Comparison of ENCODE assay signal across 21 mouse cellular contexts in the genomic region with DNA sequence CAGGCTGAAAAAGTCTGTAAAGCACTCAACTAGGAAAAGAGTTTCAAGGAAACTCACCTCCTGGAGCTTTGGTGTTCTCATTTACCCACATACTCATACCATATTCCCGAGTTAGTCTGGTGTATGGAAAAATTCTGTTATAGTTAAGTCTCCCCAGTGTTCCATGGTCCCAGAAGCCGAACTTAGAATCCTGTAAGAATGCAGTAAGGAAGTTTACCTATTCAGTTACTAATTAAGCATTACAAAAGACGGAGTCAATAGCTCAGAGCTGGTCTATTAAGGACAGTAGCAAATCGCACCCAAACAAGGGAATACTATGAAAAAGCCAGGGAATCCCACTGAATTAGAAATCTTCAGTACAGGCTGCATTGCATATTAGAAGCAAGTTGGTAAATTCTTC.
DNase-seq lines count a peak whose midpoint lies in the region; ATAC-seq and TF ChIP-seq lines count a peak whose summit lies in the region.
"Had no signal": no experiment of that assay in that cellular context is flagged by ENCODE, and none has a peak within 500 bp of the region (broad histone marks: within the 10 kb centered on the region; RNA-seq: fewer than 3 reads in every experiment).

No protein-coding gene starts in this region.

- TF ChIP-seq EP300 in ES-Bruce4 (IDR thresholded peaks at IDR 0.05; ENCODE audit: insufficient read depth, low read depth, low read length): no peak

- H3K9ac ChIP-seq in kidney, embryonic 15.5 days: no peak overlapping the region
- no peak overlapping the region for H3K9ac ChIP-seq in kidney, embryonic 16.5 days (replicated peaks; ENCODE audit: low read length)
- 0 out of 2 replicates have a peak overlapping the region, but pooled peaks have one; percentile 23 for H3K9ac ChIP-seq in ES-Bruce4 (ENCODE audit: low read depth, poor library complexity, severe bottlenecking)
- H3K9ac ChIP-seq: embryonic facial prominence, embryonic 13.5 days; forebrain, embryonic 13.5 days; forebrain, postnatal 0 days; heart, embryonic 15.5 days; hindbrain, embryonic 15.5 days had no signal

- H3K27ac ChIP-seq in kidney, embryonic 15.5 days: 0 out of 2 replicates have a peak overlapping the region, but pooled peaks have one; percentile 15
- no peak overlapping the region for H3K27ac ChIP-seq in kidney, embryonic 16.5 days (ENCODE audit: low read length)
- H3K27ac ChIP-seq in ES-Bruce4 (ENCODE audit: insufficient read depth, low read length): peak overlapping the region; percentile 98
- H3K27ac ChIP-seq: embryonic facial prominence, embryonic 13.5 days; forebrain, embryonic 13.5 days; heart, adult 2 months; heart, embryonic 15.5 days; hindbrain, embryonic 15.5 days had no signal

- H3K4me1 ChIP-seq in kidney, embryonic 15.5 days: 0 out of 2 replicates have a peak, but pooled peaks cover 3% of the 10 kb centered on the region
- H3K4me1 ChIP-seq in kidney, embryonic 16.5 days (ENCODE audit: insufficient read depth, low read length): 0 out of 2 replicates have a peak, but pooled peaks cover 3% of the 10 kb centered on the region
- H3K4me1 ChIP-seq in ES-Bruce4 (ENCODE audit: control insufficient read depth, insufficient read depth, low read length): peaks cover 3% of the 10 kb centered on the region
- H3K4me1 ChIP-seq: embryonic facial prominence, embryonic 13.5 days; forebrain, embryonic 13.5 days; heart, embryonic 15.5 days; hindbrain, embryonic 15.5 days had no signal

- CTCF ChIA-PET in Patski (lab: Charles Lee): interaction anchor here (1.1 kb wide), 1 partner anchor 32 kb away, joined by 4 read pairs; no protein-coding TSS in a partner anchor

- no peak for ATAC-seq in kidney, embryonic 15.5 days (replicated peaks; ENCODE audit: low FRiP score)
- ATAC-seq in kidney, embryonic 16.5 days (ENCODE audit: low FRiP score, low TSS enrichment): no peak
- peak; percentile 32 for ATAC-seq in Patski
- ATAC-seq: forebrain, embryonic 13.5 days; forebrain, postnatal 0 days had no signal

- H3K4me3 ChIP-seq in kidney, embryonic 15.5 days (replicated peaks): no peak overlapping the region
- H3K4me3 ChIP-seq in kidney, embryonic 16.5 days (ENCODE audit: low read length): no peak overlapping the region
- no peak overlapping the region for H3K4me3 ChIP-seq in ES-Bruce4 (ENCODE audit: low read depth, low read length)
- H3K4me3 ChIP-seq: embryonic facial prominence, embryonic 13.5 days; forebrain, embryonic 13.5 days; heart, adult 2 months; heart, embryonic 15.5 days; hindbrain, embryonic 15.5 days had no signal

- POLR2A ChIA-PET in Patski (lab: Charles Lee): no interaction called here

- DNase-seq in Patski (ENCODE audit: low read depth, low spot score): peak; percentile 3
- DNase-seq in yolk sac, embryonic 10.5 days (ENCODE audit: low spot score): peak; percentile 11
- no peak for DNase-seq in testis, postnatal 10 days (ENCODE audit: low spot score)
- DNase-seq in c-Kit-positive CD71-positive TER-119-positive erythroid progenitor cells, embryonic 14.5 days (ENCODE audit: low spot score): no peak
- DNase-seq: adrenal gland, postnatal 10 days; cerebellum, adult 11-12 months; cerebellum, adult 9-10 months; cerebellum, postnatal 25 days; forebrain, postnatal 0 days; gastrocnemius, postnatal 14 days; heart, adult 2 months; heart, postnatal 14 days had no signal

- no peak overlapping the region for H3K4me2 ChIP-seq in kidney, embryonic 15.5 days
- H3K4me2 ChIP-seq in kidney, embryonic 16.5 days (replicated peaks; ENCODE audit: low read depth, low read length): no peak overlapping the region
- H3K4me2 ChIP-seq: embryonic facial prominence, embryonic 13.5 days; forebrain, embryonic 13.5 days; heart, embryonic 11.5 days; heart, embryonic 15.5 days; hindbrain, embryonic 15.5 days had no signal

- H3K9me3 ChIP-seq in kidney, embryonic 15.5 days (replicated peaks): no peaks in the 10 kb centered on the region
- H3K9me3 ChIP-seq in kidney, embryonic 16.5 days (ENCODE audit: low read length): no peaks in the 10 kb centered on the region
- no peaks in the 10 kb centered on the region for H3K9me3 ChIP-seq in ES-Bruce4 (replicated peaks; ENCODE audit: control insufficient read depth, insufficient read depth, low read length, poor library complexity, severe bottlenecking)
- H3K9me3 ChIP-seq: embryonic facial prominence, embryonic 13.5 days; forebrain, embryonic 13.5 days; heart, embryonic 15.5 days; hindbrain, embryonic 15.5 days had no signal

- 40% methylated on average over 4 of the region's 4 CpGs for WGBS in kidney, embryonic 15.5 days
- WGBS in kidney, embryonic 16.5 days: 39% methylated on average over 4 of the region's 4 CpGs

- no peaks in the 10 kb centered on the region for H3K36me3 ChIP-seq in kidney, embryonic 15.5 days
- no peaks in the 10 kb centered on the region for H3K36me3 ChIP-seq in kidney, embryonic 16.5 days (ENCODE audit: insufficient read depth, low read length)
- H3K36me3 ChIP-seq in ES-Bruce4 (ENCODE audit: control insufficient read depth, insufficient read depth, low read length, poor library complexity, severe bottlenecking): no peaks in the 10 kb centered on the region
- H3K36me3 ChIP-seq: embryonic facial prominence, embryonic 13.5 days; heart, embryonic 15.5 days; hindbrain, embryonic 15.5 days had no signal

- H3K27me3 ChIP-seq in kidney, embryonic 15.5 days: no peaks in the 10 kb centered on the region
- no peaks in the 10 kb centered on the region for H3K27me3 ChIP-seq in kidney, embryonic 16.5 days (ENCODE audit: insufficient read depth, low read length)
- H3K27me3 ChIP-seq in ES-Bruce4 (ENCODE audit: control insufficient read depth, insufficient read depth, low read length, poor library complexity, severe bottlenecking) (no peaks in the 10 kb centered on the region), Patski (no peaks in the 10 kb centered on the region)
- H3K27me3 ChIP-seq: CH12.LX; embryonic facial prominence, embryonic 13.5 days; forebrain, embryonic 13.5 days; heart, embryonic 15.5 days; hindbrain, embryonic 15.5 days had no signal

- no peak for TF ChIP-seq POLR2A in ES-Bruce4 (IDR thresholded peaks at IDR 0.05; ENCODE audit: insufficient read depth, low read length)

- in situ Hi-C loops in Patski (cut with MboI; ENCODE audit: low pct_unique_long_range_greater_than_20kb): loop anchor here (25.0 kb wide), 1 partner anchor 209 kb away; no protein-coding TSS in a partner anchor

- TF ChIP-seq CTCF in ES-Bruce4 (IDR thresholded peaks at IDR 0.05; ENCODE audit: low read depth, low read length): no peak
- TF ChIP-seq CTCF in Patski (IDR thresholded peaks at IDR 0.05): no peak

Comparison
In these comparisons a context has a peak if more than half of its experiments do, and no peak if none do; other contexts are left out.
1. DNase-seq: peak in Patski (single experiment) and yolk sac, embryonic 10.5 days (single experiment); none in testis, postnatal 10 days (single experiment) and c-Kit-positive CD71-positive TER-119-positive erythroid progenitor cells, embryonic 14.5 days (single experiment).